20 mouse cellular contexts compared by ENCODE assay signal in the genomic region with DNA sequence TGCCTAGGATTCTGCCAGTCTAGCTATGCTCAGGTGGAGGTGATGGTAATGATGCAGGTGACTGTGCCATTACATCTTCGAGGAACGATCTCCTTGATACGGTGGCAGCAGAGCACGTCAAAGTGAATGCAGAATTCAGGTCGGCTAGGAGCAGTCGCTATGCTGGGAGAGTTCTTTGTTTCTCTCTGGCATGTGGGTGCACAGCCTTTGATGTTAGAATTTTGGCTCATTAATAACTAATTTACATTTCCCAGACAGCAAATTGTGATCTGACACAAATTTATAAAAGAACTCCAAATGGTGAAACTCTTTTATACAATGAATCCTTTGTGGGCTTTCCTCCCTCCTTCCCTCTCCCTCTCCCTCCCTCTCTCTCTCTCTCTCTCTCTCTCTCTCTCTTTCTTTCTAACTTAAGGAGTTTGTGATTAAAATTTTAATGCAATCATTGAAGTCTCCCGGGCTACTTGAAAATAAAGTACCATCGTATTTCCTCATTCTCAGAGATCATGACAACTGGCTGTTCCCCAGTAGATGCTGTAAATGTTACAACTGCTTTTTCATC.
DNase-seq lines count a peak whose midpoint lies in the region; ATAC-seq and TF ChIP-seq lines count a peak whose summit lies in the region.
"Had no signal": no experiment of that assay in that cellular context is flagged by ENCODE, and none has a peak within 500 bp of the region (broad histone marks: within the 10 kb centered on the region; RNA-seq: fewer than 3 reads in every experiment).

No protein-coding gene starts in this region.

- no peak overlapping the region for H3K4me3 ChIP-seq in layer of hippocampus, adult 2 months
- no peak overlapping the region for H3K4me3 ChIP-seq in midbrain, embryonic 15.5 days
- H3K4me3 ChIP-seq in midbrain, embryonic 13.5 days (replicated peaks), result no peak overlapping the region
- no peak overlapping the region for H3K4me3 ChIP-seq in forebrain, postnatal 0 days (ENCODE audit: low read depth, low read length)
- H3K4me3 ChIP-seq: heart, adult 2 months; intestine, embryonic 15.5 days; limb, embryonic 12.5 days had no signal

- no peak overlapping the region for H3K4me2 ChIP-seq in midbrain, embryonic 15.5 days
- no peak overlapping the region for H3K4me2 ChIP-seq in midbrain, embryonic 13.5 days (replicated peaks)
- no peak overlapping the region for H3K4me2 ChIP-seq in forebrain, postnatal 0 days (ENCODE audit: low read depth)
- H3K4me2 ChIP-seq: hindbrain, embryonic 14.5 days; intestine, embryonic 15.5 days; limb, embryonic 12.5 days; liver, embryonic 11.5 days had no signal

- H3K4me1 ChIP-seq in midbrain, embryonic 15.5 days, result no peaks in the 10 kb centered on the region
- 0 out of 2 replicates have a peak, but pooled peaks cover 4% of the 10 kb centered on the region for H3K4me1 ChIP-seq in midbrain, embryonic 13.5 days (replicated peaks)
- no peaks in the 10 kb centered on the region for H3K4me1 ChIP-seq in forebrain, postnatal 0 days (ENCODE audit: insufficient read depth)
- H3K4me1 ChIP-seq: intestine, embryonic 15.5 days had no signal

- ATAC-seq in midbrain, embryonic 15.5 days (replicated peaks), result peak; percentile 72
- ATAC-seq in midbrain, embryonic 13.5 days, result no peak
- ATAC-seq in forebrain, postnatal 0 days, result peak; percentile 92
- ATAC-seq: intestine, embryonic 15.5 days had no signal

- DNase-seq in layer of hippocampus, adult 2 months (ENCODE audit: low spot score in 2 of 2), result peak; percentile 19 to 22
- no peak for DNase-seq in layer of hippocampus, postnatal 10 days (ENCODE audit: low spot score in 2 of 2)
- DNase-seq in brain, embryonic 14.5 days (ENCODE audit: low read depth), result peak; percentile 77
- DNase-seq in forebrain, postnatal 0 days, result peak; percentile 60
- no peak for DNase-seq in thymus, postnatal 14 days
- no peak for DNase-seq in cerebellum, postnatal 10 days
- DNase-seq: adrenal gland, postnatal 10 days; cerebellum, adult 9-10 months; gastrocnemius, postnatal 25 days; heart, adult 2 months; kidney, adult 9 months; kidney, postnatal 14 days; lung, adult 18-20 months; lung, postnatal 10 days had no signal

- peak overlapping the region; percentile 69 for H3K27ac ChIP-seq in layer of hippocampus, adult 2 months
- peak overlapping the region; percentile 60 for H3K27ac ChIP-seq in midbrain, embryonic 15.5 days
- H3K27ac ChIP-seq in midbrain, embryonic 13.5 days, result no peak overlapping the region
- H3K27ac ChIP-seq in forebrain, postnatal 0 days (ENCODE audit: low read depth, low read length), result peak overlapping the region; percentile 79
- H3K27ac ChIP-seq: heart, adult 2 months; hindbrain, embryonic 14.5 days; intestine, embryonic 15.5 days; limb, embryonic 12.5 days had no signal

- WGBS in midbrain, embryonic 15.5 days, result 43% methylated on average over 8 of the region's 8 CpGs
- 59% methylated on average over 8 of the region's 8 CpGs for WGBS in midbrain, embryonic 13.5 days
- 16% methylated on average over 8 of the region's 8 CpGs for WGBS in forebrain, postnatal 0 days

- TF ChIP-seq POLR2A in brain, embryonic 14.5 days (IDR thresholded peaks at IDR 0.05; ENCODE audit: borderline replicate concordance, extremely low read depth, insufficient read depth, insufficient read length, poor library complexity, severe bottlenecking), result no peak

- H3K27me3 ChIP-seq in midbrain, embryonic 15.5 days (replicated peaks), result no peaks in the 10 kb centered on the region
- no peaks in the 10 kb centered on the region for H3K27me3 ChIP-seq in midbrain, embryonic 13.5 days
- H3K27me3 ChIP-seq in forebrain, postnatal 0 days (ENCODE audit: insufficient read depth, low read length), result no peaks in the 10 kb centered on the region
- H3K27me3 ChIP-seq: intestine, embryonic 15.5 days had no signal

- no peaks in the 10 kb centered on the region for H3K9me3 ChIP-seq in midbrain, embryonic 15.5 days
- no peaks in the 10 kb centered on the region for H3K9me3 ChIP-seq in midbrain, embryonic 13.5 days
- H3K9me3 ChIP-seq in forebrain, postnatal 0 days (ENCODE audit: low read length), result no peaks in the 10 kb centered on the region
- H3K9me3 ChIP-seq: intestine, embryonic 15.5 days; limb, embryonic 12.5 days had no signal

- H3K36me3 ChIP-seq in midbrain, embryonic 15.5 days (replicated peaks), result no peaks in the 10 kb centered on the region
- no peaks in the 10 kb centered on the region for H3K36me3 ChIP-seq in midbrain, embryonic 13.5 days
- H3K36me3 ChIP-seq in forebrain, postnatal 0 days (ENCODE audit: insufficient read depth), result no peaks in the 10 kb centered on the region
- H3K36me3 ChIP-seq: intestine, embryonic 15.5 days; limb, embryonic 12.5 days had no signal

- no peak overlapping the region for H3K9ac ChIP-seq in midbrain, embryonic 15.5 days
- no peak overlapping the region for H3K9ac ChIP-seq in midbrain, embryonic 13.5 days (replicated peaks)
- H3K9ac ChIP-seq in forebrain, postnatal 0 days, result no peak overlapping the region
- H3K9ac ChIP-seq: hindbrain, embryonic 14.5 days; intestine, embryonic 15.5 days; limb, embryonic 12.5 days had no signal

- no peak for TF ChIP-seq CTCF in layer of hippocampus, adult 2 months (conservative IDR thresholded peaks at IDR 0.05)
- no peak for TF ChIP-seq CTCF in brain, embryonic 14.5 days (IDR thresholded peaks at IDR 0.05; ENCODE audit: borderline replicate concordance, extremely low read depth, insufficient read depth, insufficient read length)
- no peak for TF ChIP-seq CTCF in forebrain, postnatal 0 days (IDR thresholded peaks at IDR 0.05; ENCODE audit: low read depth)

Comparison
In these comparisons a context has a peak if more than half of its experiments do, and no peak if none do; other contexts are left out.
1. DNase-seq: peak in layer of hippocampus, adult 2 months (2 of 2), brain, embryonic 14.5 days (single experiment) and forebrain, postnatal 0 days (single experiment); none in layer of hippocampus, postnatal 10 days (0 of 2), thymus, postnatal 14 days (single experiment) and cerebellum, postnatal 10 days (0 of 2).